Mouse (Mus musculus) lung, embryonic 16.5 days (tissue): ENCODE results near the gene Ston2. TPM values are rescaled to one million over a fixed set of nuclear protein-coding genes. Genes with fewer than 3 reads are reported as not detected.

Experiments
- ATAC-seq: fragments of 200-750 bp; cut with Nextera tagmentation; 2 replicates; pipeline ENCODE4 v1.8.0; 2017; ENCODE audit warnings: low read depth, mild to moderate bottlenecking, moderate library complexity
- H3K27ac ChIP-seq: fragments of 300-500 bp; sonication (generic); 2 replicates; pipeline ENCODE4 v1.5.1; 2014; ENCODE audit warnings: mild to moderate bottlenecking, control low read depth, low read length
- H3K27me3 ChIP-seq: fragments of 300-500 bp; sonication (generic); 2 replicates; pipeline ENCODE4 v1.6.1; 2014; ENCODE audit warnings: low read depth, low read length, mixed read lengths; ENCODE audit not compliant: control insufficient read depth, insufficient read depth
- H3K36me3 ChIP-seq: fragments of 300-500 bp; sonication (generic); 2 replicates; pipeline ENCODE4 v1.6.1; 2014; ENCODE audit warnings: low read length; ENCODE audit not compliant: control insufficient read depth, insufficient read depth
- H3K4me1 ChIP-seq: fragments of 300-500 bp; sonication (generic); replicated peaks from 2 replicates; pipeline ENCODE4 v1.6.1; 2014; ENCODE audit warnings: low read length, mixed read lengths; ENCODE audit not compliant: control insufficient read depth, insufficient read depth
- H3K4me2 ChIP-seq: fragments of 300-500 bp; sonication (generic); 2 replicates; pipeline ENCODE4 v1.6.1; 2014; ENCODE audit warnings: low read depth, low read length, control low read depth
- H3K4me3 ChIP-seq: fragments of 300-500 bp; sonication (generic); 2 replicates; pipeline ENCODE4 v1.5.1; 2014; ENCODE audit warnings: mild to moderate bottlenecking, low read length, control low read depth
- H3K9ac ChIP-seq: fragments of 300-500 bp; sonication (generic); 2 replicates; pipeline ENCODE4 v1.6.1; 2014; ENCODE audit warnings: low read length, control low read depth
- H3K9me3 ChIP-seq: fragments of 300-500 bp; sonication (generic); 2 replicates; pipeline ENCODE4 v1.6.1; 2016; ENCODE audit warnings: low read length; ENCODE audit not compliant: control insufficient read depth
- WGBS: fragments of 180-500 bp; shearing (Covaris S2); extraction: QIAGEN DNeasy Blood & Tissue Kit; methylation state at CpG from one replicate; pipeline ENCODE4 v1.1.7; 2014; 5-methylcytosine and 5-hydroxymethylcytosine counted together
- polyA plus RNA-seq: library from polyadenylated mRNA; unstranded; fragments of >200 nt; fragmentation: Nextera tagmentation; extraction: Ambion mirVana; gene quantifications from 2 replicates; pipeline ENCODE4 v1.2.1, GENCODE M21; 2015

The Ston2 gene
- polyA plus RNA-seq, 1 experiment from 2014 or later: 7.5 TPM

- Histone ChIP-seq H3K36me3 (no peaks in the 10 kb centered on the region), H3K4me3 (peak overlapping the region; percentile 32), H3K4me1 (peaks cover 29% of the 10 kb centered on the region), H3K9ac (peak overlapping the region; percentile 29), H3K9me3 (no peaks in the 10 kb centered on the region), H3K4me2 (peak overlapping the region; percentile 60), H3K27ac (peak overlapping the region; percentile 71), H3K27me3 (no peaks in the 10 kb centered on the region)
- WGBS: 12% methylated on average over 15 of the region's 15 CpGs
- ATAC-seq: peak; percentile 64; the same call in 1 of the 2 replicates
Measured at GRCm38 (mm10) chr12:91684101-91684839, 103.9 kb downstream of the Ston2 start.

GRCm38 (mm10) chr12:91683549-91684100 lies 104.6 kb downstream of the Ston2 start:
- Histone ChIP-seq H3K4me3 (peak overlapping the region; percentile 32; the same call in 1 of the 2 replicates), H3K9ac (no peak overlapping the region), H3K9me3 (no peaks in the 10 kb centered on the region), H3K27me3 (no peaks in the 10 kb centered on the region), H3K4me2 (peak overlapping the region; percentile 60), H3K4me1 (peaks cover 33% of the 10 kb centered on the region), H3K27ac (peak overlapping the region; percentile 71), H3K36me3 (no peaks in the 10 kb centered on the region)
- WGBS: 38% methylated on average over 15 of the region's 15 CpGs
- ATAC-seq: no peak

- H3K27me3 ChIP-seq: no peaks in the 10 kb centered on the region
- no peaks in the 10 kb centered on the region for H3K36me3 ChIP-seq
- WGBS: 65% methylated on average over 3 of the region's 3 CpGs
- H3K9ac ChIP-seq: no peak overlapping the region
- H3K4me3 ChIP-seq: no peak overlapping the region
- ATAC-seq: no peak
- no peaks in the 10 kb centered on the region for H3K9me3 ChIP-seq
- peaks cover 33% of the 10 kb centered on the region for H3K4me1 ChIP-seq
- no peak overlapping the region for H3K27ac ChIP-seq
- peak overlapping the region; percentile 60; the same call in 1 of the 2 replicates for H3K4me2 ChIP-seq
Measured at GRCm38 (mm10) chr12:91683096-91683495, 105.1 kb downstream of the Ston2 start.

- H3K27ac ChIP-seq: peak overlapping the region; percentile 49
- 0 out of 2 replicates have a peak, but pooled peaks have one; percentile 34 for ATAC-seq
- H3K4me3 ChIP-seq: no peak overlapping the region
- H3K36me3 ChIP-seq: no peaks in the 10 kb centered on the region
- H3K27me3 ChIP-seq: no peaks in the 10 kb centered on the region
- H3K9me3 ChIP-seq: no peaks in the 10 kb centered on the region
- H3K4me1 ChIP-seq: peaks cover 28% of the 10 kb centered on the region
- H3K9ac ChIP-seq: 0 out of 2 replicates have a peak overlapping the region, but pooled peaks have one; percentile 15
- H3K4me2 ChIP-seq: peak overlapping the region; percentile 36
- WGBS: 50% methylated on average over 14 of the region's 14 CpGs
Measured at GRCm38 (mm10) chr12:91679320-91680064, 108.7 kb downstream of the Ston2 start.

- no peaks in the 10 kb centered on the region for H3K36me3 ChIP-seq
- WGBS: 40% methylated on average over 9 of the region's 9 CpGs
- H3K4me1 ChIP-seq: peaks cover 13% of the 10 kb centered on the region
- no peak overlapping the region for H3K9ac ChIP-seq
- no peak overlapping the region for H3K4me2 ChIP-seq
- no peaks in the 10 kb centered on the region for H3K27me3 ChIP-seq
- no peaks in the 10 kb centered on the region for H3K9me3 ChIP-seq
- peak; percentile 64 for ATAC-seq
- H3K4me3 ChIP-seq: no peak overlapping the region
- H3K27ac ChIP-seq: no peak overlapping the region
Measured at GRCm38 (mm10) chr12:91675937-91676336, 112.2 kb downstream of the Ston2 start.

- H3K4me3 ChIP-seq: no peak overlapping the region
- no peak for ATAC-seq
- no peak overlapping the region for H3K9ac ChIP-seq
- H3K4me1 ChIP-seq: peaks cover 7% of the 10 kb centered on the region
- no peaks in the 10 kb centered on the region for H3K9me3 ChIP-seq
- 80% methylated on average over 6 of the region's 6 CpGs for WGBS
- no peak overlapping the region for H3K4me2 ChIP-seq
- H3K27ac ChIP-seq: no peak overlapping the region
- H3K27me3 ChIP-seq: no peaks in the 10 kb centered on the region
- H3K36me3 ChIP-seq: no peaks in the 10 kb centered on the region
Measured at GRCm38 (mm10) chr12:91673141-91673540, 115.0 kb downstream of the Ston2 start.

GRCm38 (mm10) chr12:91672528-91672927 lies 115.7 kb downstream of the Ston2 start:
- Histone ChIP-seq H3K4me1 (peaks cover 13% of the 10 kb centered on the region), H3K27ac (no peak overlapping the region), H3K36me3 (no peaks in the 10 kb centered on the region), H3K4me3 (no peak overlapping the region), H3K4me2 (no peak overlapping the region), H3K27me3 (no peaks in the 10 kb centered on the region), H3K9me3 (no peaks in the 10 kb centered on the region), H3K9ac (no peak overlapping the region)
- ATAC-seq: no peak
- 82% methylated on average over 7 of the region's 7 CpGs for WGBS

- no peak overlapping the region for H3K4me3 ChIP-seq
- ATAC-seq: peak; percentile 87
Measured at GRCm38 (mm10) chr12:91668529-91669245, 119.5 kb downstream of the Ston2 start.

More at GRCm38 (mm10) chr12:91668529-91669245, 119.5 kb downstream of the Ston2 start:
- Histone ChIP-seq H3K9me3 (no peaks in the 10 kb centered on the region), H3K4me2 (no peak overlapping the region), H3K27ac (peak overlapping the region; percentile 7; the same call in 1 of the 2 replicates), H3K4me1 (peaks cover 11% of the 10 kb centered on the region; the same call in 1 of the 2 replicates), H3K27me3 (no peaks in the 10 kb centered on the region), H3K9ac (no peak overlapping the region), H3K36me3 (no peaks in the 10 kb centered on the region)
- 40% methylated on average over 16 of the region's 16 CpGs for WGBS
